Mouse (Mus musculus) MEL (cell line): ENCODE results near the gene Nploc4. TPM values are rescaled to one million over a fixed set of nuclear protein-coding genes. Genes with fewer than 3 reads are reported as not detected.
"Not testable (repeated sequence)": the region's sequence is repeated elsewhere in the genome, so short reads cannot be mapped to it uniquely, and the experiment has no call there.

Experiments
- DNase-seq: peaks from one replicate; pipeline ENCODE4 v3.0.0; 2011; ENCODE audit warnings: low read depth, low spot score
- H3K27ac ChIP-seq: 2 replicates; pipeline ENCODE4 v1.5.1; 2012; ENCODE audit warnings: low read depth, mild to moderate bottlenecking, control low read depth, low read length, moderate library complexity; ENCODE audit not compliant: control insufficient read depth
- H3K27me3 ChIP-seq, 2 experiments: fragments of 150-350 bp in 1 of 2; sonication (generic) in 1 of 2; 2 replicates each; pipeline ENCODE4 v1.6.1; 2012; ENCODE audit warnings: low read length in 2 of 2, mild to moderate bottlenecking in 2 of 2, improper control_type of control experiment in 1 of 2, moderate library complexity in 1 of 2; ENCODE audit not compliant: insufficient read depth in 2 of 2, control insufficient read depth in 1 of 2
- H3K36me3 ChIP-seq, 2 experiments: 2 replicates each; pipeline ENCODE4 v1.6.1; 2012 to 2014; ENCODE audit warnings: low read length in 2 of 2, improper control_type of control experiment in 1 of 2, inconsistent platforms in 1 of 2, mild to moderate bottlenecking in 1 of 2; ENCODE audit not compliant: insufficient read depth in 2 of 2, control insufficient read depth in 1 of 2
- H3K4me1 ChIP-seq, 2 experiments: fragments of 150-350 bp in 1 of 2; sonication (generic) in 1 of 2; 2 replicates each; pipeline ENCODE4 v1.6.1; 2012; ENCODE audit warnings: low read length in 2 of 2, improper control_type of control experiment in 1 of 2, mild to moderate bottlenecking in 1 of 2; ENCODE audit not compliant: insufficient read depth in 2 of 2, control insufficient read depth in 1 of 2
- H3K4me3 ChIP-seq, 2 experiments: fragments of 150-350 bp in 1 of 2; sonication (generic) in 1 of 2; 2 replicates each; pipeline ENCODE4 v1.5.1; 2012; ENCODE audit warnings: low read depth in 2 of 2, low read length in 2 of 2, mild to moderate bottlenecking in 2 of 2, moderate library complexity in 2 of 2, control low read depth in 1 of 2, improper control_type of control experiment in 1 of 2; ENCODE audit not compliant: control insufficient read depth in 1 of 2, insufficient read depth in 1 of 2
- H3K79me2 ChIP-seq: 2 replicates; pipeline ENCODE4 v1.6.1; 2012; ENCODE audit warnings: mild to moderate bottlenecking, low read length, moderate library complexity; ENCODE audit not compliant: control insufficient read depth, poor library complexity, insufficient read depth
- H3K9ac ChIP-seq: 2 replicates; pipeline ENCODE4 v1.6.1; 2012; ENCODE audit warnings: low read depth, mild to moderate bottlenecking, control low read depth, low read length, moderate library complexity; ENCODE audit not compliant: control insufficient read depth, poor library complexity, severe bottlenecking
- H3K9me3 ChIP-seq: fragments of 150-350 bp; sonication (generic); replicated peaks from 2 replicates; pipeline ENCODE4 v1.6.1; 2012; ENCODE audit warnings: mild to moderate bottlenecking, low read length, improper control_type of control experiment, moderate library complexity; ENCODE audit not compliant: insufficient read depth
- BHLHE40 ChIP-seq: IDR thresholded peaks from 2 replicates; pipeline ENCODE4 v1.6.1; 2012; ENCODE audit warnings: low read depth, mild to moderate bottlenecking, inconsistent platforms, low read length, improper control_type of control experiment, borderline replicate concordance
- CHD1 ChIP-seq: IDR thresholded peaks from 2 replicates; pipeline ENCODE4 v1.6.1; 2012; ENCODE audit warnings: low read depth, mild to moderate bottlenecking, inconsistent platforms, low read length, improper control_type of control experiment
- CHD2 ChIP-seq: IDR thresholded peaks from 2 replicates; pipeline ENCODE4 v1.6.1; 2011; ENCODE audit warnings: low read length, improper control_type of control experiment
- CTCF ChIP-seq, 3 experiments: IDR thresholded peaks in 2 of 3; conservative IDR thresholded peaks in 1 of 3; 2 replicates each; pipeline ENCODE4 v1.5.1; 2011 to 2012; ENCODE audit warnings: low read length in 3 of 3, low read depth in 2 of 3, mild to moderate bottlenecking in 2 of 3, improper control_type of control experiment in 1 of 3, inconsistent platforms in 1 of 3, mixed read lengths in 1 of 3, moderate library complexity in 1 of 3; ENCODE audit not compliant: control insufficient read depth in 1 of 3, insufficient read depth in 1 of 3, poor library complexity in 1 of 3, severe bottlenecking in 1 of 3
- EP300 ChIP-seq, 2 experiments: IDR thresholded peaks; 2 replicates each; pipeline ENCODE4 v1.6.1; 2011; ENCODE audit warnings: improper control_type of control experiment in 2 of 2, low read length in 2 of 2, low read depth in 1 of 2, mild to moderate bottlenecking in 1 of 2
- GATA1 ChIP-seq: IDR thresholded peaks from 2 replicates; pipeline ENCODE4 v1.6.1; 2011; ENCODE audit warnings: low read depth, low read length, improper control_type of control experiment
- HCFC1 ChIP-seq: IDR thresholded peaks from 2 replicates; pipeline ENCODE4 v1.6.1; 2012; ENCODE audit warnings: low read depth, mild to moderate bottlenecking, inconsistent platforms, low read length, improper control_type of control experiment, moderate library complexity
- JUND ChIP-seq: IDR thresholded peaks from 2 replicates; pipeline ENCODE4 v1.6.1; 2011; ENCODE audit warnings: low read depth, mild to moderate bottlenecking, improper control_type of control experiment, low read length
- KAT2A ChIP-seq: conservative IDR thresholded peaks from 2 replicates; pipeline ENCODE4 v1.6.1; 2012; ENCODE audit warnings: low read depth, low read length, improper control_type of control experiment, inconsistent platforms
- MAX ChIP-seq: IDR thresholded peaks from 2 replicates; pipeline ENCODE4 v1.6.1; 2011; ENCODE audit warnings: low read length, improper control_type of control experiment
- MXI1 ChIP-seq: IDR thresholded peaks from 2 replicates; pipeline ENCODE4 v1.6.1; 2011; ENCODE audit warnings: mild to moderate bottlenecking, low read depth, low read length, improper control_type of control experiment
- MYB ChIP-seq: IDR thresholded peaks from 2 replicates; pipeline ENCODE4 v1.6.1; 2011; ENCODE audit warnings: mild to moderate bottlenecking, low read depth, low read length, improper control_type of control experiment
- POLR2A ChIP-seq, 2 experiments: IDR thresholded peaks; 2 replicates each; pipeline ENCODE4 v1.6.1; 2011 to 2012; ENCODE audit warnings: low read length in 2 of 2, mild to moderate bottlenecking in 2 of 2, control low read depth in 1 of 2, improper control_type of control experiment in 1 of 2, low read depth in 1 of 2, moderate library complexity in 1 of 2; ENCODE audit not compliant: control insufficient read depth in 1 of 2, insufficient read depth in 1 of 2, poor library complexity in 1 of 2
- POLR2AphosphoS2 ChIP-seq: IDR thresholded peaks from 2 replicates; pipeline ENCODE4 v1.6.1; 2011; ENCODE audit warnings: low read length, improper control_type of control experiment
- RCOR1 ChIP-seq: IDR thresholded peaks from 2 replicates; pipeline ENCODE4 v1.6.1; 2012; ENCODE audit warnings: low read depth, mild to moderate bottlenecking, inconsistent platforms, low read length, improper control_type of control experiment
- SIN3A ChIP-seq: IDR thresholded peaks from 2 replicates; pipeline ENCODE4 v1.6.1; 2012; ENCODE audit warnings: low read length, improper control_type of control experiment, inconsistent platforms
- TAL1 ChIP-seq: IDR thresholded peaks from 2 replicates; pipeline ENCODE4 v1.6.1; 2012; ENCODE audit warnings: mild to moderate bottlenecking, inconsistent platforms, low read length, moderate library complexity, mixed read lengths
- TBP ChIP-seq: IDR thresholded peaks from 2 replicates; pipeline ENCODE4 v1.8.0; 2011; ENCODE audit warnings: low read depth, low read length, improper control_type of control experiment
- TCF12 ChIP-seq: IDR thresholded peaks from 2 replicates; pipeline ENCODE4 v1.6.1; 2014; ENCODE audit warnings: low read depth, mild to moderate bottlenecking, inconsistent platforms, low read length, improper control_type of control experiment, moderate library complexity
- USF1 ChIP-seq: IDR thresholded peaks from 2 replicates; pipeline ENCODE4 v1.6.1; 2014; ENCODE audit warnings: low read depth, mild to moderate bottlenecking, inconsistent platforms, low read length, improper control_type of control experiment, moderate library complexity
- USF2 ChIP-seq, 2 experiments: IDR thresholded peaks; 2 replicates each; pipeline ENCODE4 v1.6.1; 2011 to 2012; ENCODE audit warnings: improper control_type of control experiment in 2 of 2, low read length in 2 of 2, borderline replicate concordance in 1 of 2, inconsistent platforms in 1 of 2, low read depth in 1 of 2, mild to moderate bottlenecking in 1 of 2; ENCODE audit not compliant: insufficient read depth in 1 of 2
- ZMIZ1 ChIP-seq: IDR thresholded peaks from 2 replicates; pipeline ENCODE4 v1.6.1; 2012; ENCODE audit warnings: low read depth, mild to moderate bottlenecking, inconsistent platforms, low read length, improper control_type of control experiment, moderate library complexity
- ZNF384 ChIP-seq: IDR thresholded peaks from 2 replicates; pipeline ENCODE4 v1.6.1; 2012; ENCODE audit warnings: low read depth, mild to moderate bottlenecking, inconsistent platforms, low read length, improper control_type of control experiment
- polyA plus RNA-seq, 2 experiments: library from polyadenylated mRNA; stranded (reverse) in 1 of 2; unstranded in 1 of 2; fragments of >175 nt in 1 of 2; fragments of >200 nt in 1 of 2; gene quantifications; 2 replicates each; pipeline versions ENCODE4 v1.2.1 to v1.2.4; 2012; ENCODE audit warnings: low replicate concordance in 2 of 2, low read depth in 1 of 2; ENCODE audit not compliant: insufficient read length in 2 of 2, insufficient read depth in 1 of 2, missing spikeins in 1 of 2
- total RNA-seq: library from RNA; depleted of rRNA; stranded (reverse); fragments of 300-350 nt; gene quantifications from 2 replicates; pipeline ENCODE4 v1.2.3, GENCODE M21; 2012

Nploc4 gene
- total and polyA plus RNA-seq, 3 experiments, result 77.4 to 352 (median 117) TPM

GRCm38 (mm10) chr11:120413621-120414020, 23.9 kb downstream of the Nploc4 start:
- TF ChIP-seq ZNF384, result peak; percentile 74
- TF ChIP-seq CTCF (IDR thresholded peaks at IDR 0.05 in 2 of 3, conservative IDR thresholded peaks at IDR 0.05 in 1 of 3; ENCODE audit: control insufficient read depth in 1 of 3, insufficient read depth in 1 of 3, low read depth in 2 of 3, low read length in 3 of 3, poor library complexity in 1 of 3, severe bottlenecking in 1 of 3), result 0 out of 6 replicates have a peak, but pooled peaks of 1 of the 3 experiments have one; percentile 3
- not testable (repeated sequence) for H3K9me3 ChIP-seq, H3K27ac ChIP-seq, H3K4me1 ChIP-seq, H3K27me3 ChIP-seq, DNase-seq, H3K79me2 ChIP-seq, H3K9ac ChIP-seq, H3K4me3 ChIP-seq
- H3K36me3 ChIP-seq, result peaks cover 0 to 50% of the 10 kb centered on the region in 2 experiments; a peak in 2 of 4 replicates

GRCm38 (mm10) chr11:120406445-120406844, 31.1 kb downstream of the Nploc4 start:
- no peaks in the 10 kb centered on the region for H3K9me3 ChIP-seq
- no peak overlapping the region for H3K4me3 ChIP-seq
- TF ChIP-seq SIN3A (no peak; the same call in 1 of the 2 replicates), POLR2AphosphoS2 (peak; percentile 52; the same call in 1 of the 2 replicates), GATA1 (0 out of 2 replicates have a peak, but pooled peaks have one; percentile 10), MXI1 (peak; percentile 59), RCOR1 (no peak), CHD1 (0 out of 2 replicates have a peak, but pooled peaks have one; percentile 50), MAX (peak; percentile 68; the same call in 1 of the 2 replicates), USF1 (0 out of 2 replicates have a peak, but pooled peaks have one; percentile 7), BHLHE40 (no peak), USF2 (IDR thresholded peaks at IDR 0.05; ENCODE audit: borderline replicate concordance in 1 of 2, insufficient read depth in 1 of 2, low read depth in 1 of 2, low read length in 2 of 2) (0 out of 4 replicates have a peak, but pooled peaks of 1 of the 2 experiments have one; percentile 20), CHD2 (no peak)
- H3K36me3 ChIP-seq, result peaks cover 33 to 38% of the 10 kb centered on the region in 2 experiments
- no peaks in the 10 kb centered on the region for H3K27me3 ChIP-seq
- H3K9ac ChIP-seq, result no peak overlapping the region
- H3K79me2 ChIP-seq, result no peaks in the 10 kb centered on the region; the same call in 1 of the 2 replicates
- peaks cover 23 to 28% of the 10 kb centered on the region in 2 experiments for H3K4me1 ChIP-seq
- peak overlapping the region; percentile 59 for H3K27ac ChIP-seq
- DNase-seq, result peak; percentile 30

DNA sequence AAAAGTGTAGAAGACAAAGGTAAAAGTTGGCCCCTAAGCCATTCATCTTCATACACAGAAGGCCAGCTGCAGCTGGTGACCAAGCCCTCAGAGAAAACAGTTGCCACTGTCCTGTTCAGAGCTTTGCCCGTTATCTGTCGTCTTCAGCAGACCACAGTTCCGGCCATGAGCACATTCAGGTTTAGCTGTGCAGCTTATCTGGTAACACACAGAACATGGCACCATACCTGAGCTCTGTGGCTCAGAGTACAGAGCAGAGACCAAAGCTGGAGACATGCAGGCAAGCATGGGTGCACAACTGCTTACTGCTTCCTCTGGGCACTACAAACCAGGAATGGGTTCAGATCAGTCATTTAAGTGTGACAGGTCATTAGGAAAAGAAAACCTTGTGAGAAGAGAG, 31.6 kb downstream of the Nploc4 start:
- Histone ChIP-seq H3K27me3 (no peaks in the 10 kb centered on the region), H3K27ac (peak overlapping the region; percentile 88), H3K36me3 (peaks cover 31 to 38% of the 10 kb centered on the region in 2 experiments), H3K79me2 (no peaks in the 10 kb centered on the region; the same call in 1 of the 2 replicates), H3K9me3 (no peaks in the 10 kb centered on the region), H3K4me3 (no peak overlapping the region), H3K4me1 (peaks cover 23 to 28% of the 10 kb centered on the region in 2 experiments), H3K9ac (no peak overlapping the region)
- peak; percentile 92 for DNase-seq
- TF ChIP-seq KAT2A (no peak), GATA1 (peak; percentile 98), JUND (no peak), CHD2 (no peak; the same call in 1 of the 2 replicates), CTCF (IDR thresholded peaks at IDR 0.05 in 2 of 3, conservative IDR thresholded peaks at IDR 0.05 in 1 of 3; ENCODE audit: control insufficient read depth in 1 of 3, insufficient read depth in 1 of 3, low read depth in 2 of 3, low read length in 3 of 3, poor library complexity in 1 of 3, severe bottlenecking in 1 of 3) (no peak), MAX (peak; percentile 46), EP300 (IDR thresholded peaks at IDR 0.05; ENCODE audit: low read depth in 1 of 2, low read length in 2 of 2) (peak; percentile 97 to 98), ZNF384 (peak; percentile 82), RCOR1 (peak; percentile 95), POLR2A (IDR thresholded peaks at IDR 0.05; ENCODE audit: control insufficient read depth in 1 of 2, insufficient read depth in 1 of 2, low read depth in 1 of 2, low read length in 2 of 2, poor library complexity in 1 of 2) (peak in 1 of 2 experiments; percentile 43; a peak in 2 of 4 replicates), SIN3A (peak; percentile 55; the same call in 1 of the 2 replicates), POLR2AphosphoS2 (peak; percentile 36; the same call in 1 of the 2 replicates), MYB (peak; percentile 59; the same call in 1 of the 2 replicates), MXI1 (peak; percentile 76), TAL1 (peak; percentile 99), BHLHE40 (peak; percentile 71; the same call in 1 of the 2 replicates), ZMIZ1 (no peak), HCFC1 (0 out of 2 replicates have a peak, but pooled peaks have one; percentile 13), TBP (0 out of 2 replicates have a peak, but pooled peaks have one; percentile 36), TCF12 (peak; percentile 99)
